Mouse (Mus musculus) neural tube, embryonic 11.5 days (tissue): ENCODE measurements at regions not wholly inside any gene's neighbourhood (a gene's known extent, or its start where the extent isn't known, plus 50 kb on each side); places are given as distances from the start of the nearest gene placed in this dataset.
A peak's percentile ranks its signal among the peaks of the same experiment; 100 is the strongest.

ENCODE experiments used
- ATAC-seq: fragments of 200-750 bp; cut with Nextera tagmentation; 2 replicates; pipeline ENCODE4 v1.8.0; 2017; ENCODE audit warnings: moderate number of reproducible peaks, mild to moderate bottlenecking, moderate TSS enrichment, moderate library complexity; ENCODE audit not compliant: insufficient read depth, low FRiP score, low TSS enrichment
- DNase-seq: peaks from one replicate; pipeline ENCODE4 v3.0.0-alpha.2; 2015; ENCODE audit warnings: low spot score
- H3K27ac ChIP-seq: fragments of 300-500 bp; sonication (generic); 2 replicates; pipeline ENCODE4 v1.5.1; 2014; ENCODE audit warnings: low read depth, mild to moderate bottlenecking, low read length
- H3K27me3 ChIP-seq: fragments of 300-500 bp; sonication (generic); 2 replicates; pipeline ENCODE4 v1.6.1; 2014; ENCODE audit warnings: mild to moderate bottlenecking, low read length, mixed read lengths; ENCODE audit not compliant: control insufficient read depth, insufficient read depth
- H3K36me3 ChIP-seq: fragments of 300-500 bp; sonication (generic); 2 replicates; pipeline ENCODE4 v1.6.1; 2014; ENCODE audit warnings: mild to moderate bottlenecking, low read length, moderate library complexity, mixed read lengths; ENCODE audit not compliant: control insufficient read depth, insufficient read depth
- H3K4me1 ChIP-seq: fragments of 300-500 bp; sonication (generic); 2 replicates; pipeline ENCODE4 v1.6.1; 2014; ENCODE audit warnings: low read length, mixed read lengths; ENCODE audit not compliant: control insufficient read depth, insufficient read depth
- H3K4me2 ChIP-seq: fragments of 300-500 bp; sonication (generic); 2 replicates; pipeline ENCODE4 v1.6.1; 2014; ENCODE audit warnings: low read depth, mild to moderate bottlenecking, moderate library complexity
- H3K4me3 ChIP-seq: fragments of 300-500 bp; sonication (generic); 2 replicates; pipeline ENCODE4 v1.5.1; 2014; ENCODE audit warnings: low read depth, low read length
- H3K9ac ChIP-seq: fragments of 300-500 bp; sonication (generic); 2 replicates; pipeline ENCODE4 v1.6.1; 2014; ENCODE audit warnings: mild to moderate bottlenecking, low read length
- H3K9me3 ChIP-seq: fragments of 300-500 bp; sonication (generic); 2 replicates; pipeline ENCODE4 v1.6.1; 2016; ENCODE audit warnings: low read length; ENCODE audit not compliant: control insufficient read depth
- WGBS: fragments of 180-500 bp; shearing (Covaris S2); extraction: QIAGEN DNeasy Blood & Tissue Kit; methylation state at CpG from one replicate; pipeline ENCODE4 v1.1.7; 2014; 5-methylcytosine and 5-hydroxymethylcytosine counted together

GRCm38 (mm10) chr2:94241301-94242050, 83.7 kb upstream of the Hsd17b12 start:
- ATAC-seq (no peak), DNase-seq (no peak)
- Histone ChIP-seq H3K4me3 (peak overlapping the region; percentile 32), H3K36me3 (no peaks in the 10 kb centered on the region), H3K9me3 (no peaks in the 10 kb centered on the region), H3K27me3 (peaks cover 84% of the 10 kb centered on the region), H3K27ac (no peak overlapping the region), H3K4me1 (peaks cover 7% of the 10 kb centered on the region; the same call in 1 of the 2 replicates), H3K4me2 (peak overlapping the region; percentile 64), H3K9ac (no peak overlapping the region; the same call in 1 of the 2 replicates)
- WGBS: under 1% methylated on average over 49 of the region's 55 CpGs

- H3K9ac ChIP-seq: no peak overlapping the region
- no peak overlapping the region for H3K27ac ChIP-seq
- WGBS: 2% methylated on average over 17 of the region's 17 CpGs
- H3K4me3 ChIP-seq: 0 out of 2 replicates have a peak overlapping the region, but pooled peaks have one; percentile 32
- H3K27me3 ChIP-seq: peaks cover 73% of the 10 kb centered on the region
- H3K36me3 ChIP-seq: no peaks in the 10 kb centered on the region
- H3K9me3 ChIP-seq: no peaks in the 10 kb centered on the region
- no peak overlapping the region; the same call in 1 of the 2 replicates for H3K4me2 ChIP-seq
- DNase-seq: no peak
- H3K4me1 ChIP-seq: peaks cover 7% of the 10 kb centered on the region; the same call in 1 of the 2 replicates
- ATAC-seq: no peak
Observed at GRCm38 (mm10) chr2:94240411-94240810, 82.6 kb upstream of the Hsd17b12 start.

- H3K27ac ChIP-seq: no peak overlapping the region
- no peaks in the 10 kb centered on the region for H3K36me3 ChIP-seq
- no peak overlapping the region for H3K4me2 ChIP-seq
- peaks cover 7% of the 10 kb centered on the region; the same call in 1 of the 2 replicates for H3K4me1 ChIP-seq
- DNase-seq (no peak), ATAC-seq (no peak)
- WGBS: 10% methylated on average over 9 of the region's 9 CpGs
- no peaks in the 10 kb centered on the region for H3K9me3 ChIP-seq
- peaks cover 65% of the 10 kb centered on the region for H3K27me3 ChIP-seq
- H3K4me3 ChIP-seq: no peak overlapping the region
- no peak overlapping the region for H3K9ac ChIP-seq
Observed at GRCm38 (mm10) chr2:94239573-94239972, 81.8 kb upstream of the Hsd17b12 start.

- H3K27me3 ChIP-seq: peaks cover 35% of the 10 kb centered on the region
- ATAC-seq: no peak
- DNase-seq: no peak
- H3K9me3 ChIP-seq: no peaks in the 10 kb centered on the region
- no peaks in the 10 kb centered on the region for H3K36me3 ChIP-seq
- no peak overlapping the region for H3K4me2 ChIP-seq
- no peaks in the 10 kb centered on the region; the same call in 1 of the 2 replicates for H3K4me1 ChIP-seq
- no peak overlapping the region for H3K27ac ChIP-seq
- no peak overlapping the region for H3K4me3 ChIP-seq
- 51% methylated on average over 3 of the region's 3 CpGs for WGBS
- no peak overlapping the region for H3K9ac ChIP-seq
Observed at GRCm38 (mm10) chr2:94236479-94236878, 78.7 kb upstream of the Hsd17b12 start.

- DNase-seq (no peak), ATAC-seq (no peak)
- 87% methylated on average over 7 of the region's 7 CpGs for WGBS
- Histone ChIP-seq H3K4me1 (no peaks in the 10 kb centered on the region), H3K27me3 (peaks cover 6% of the 10 kb centered on the region), H3K27ac (no peak overlapping the region), H3K9ac (no peak overlapping the region), H3K9me3 (no peaks in the 10 kb centered on the region), H3K4me3 (no peak overlapping the region), H3K36me3 (no peaks in the 10 kb centered on the region), H3K4me2 (no peak overlapping the region)
Observed at GRCm38 (mm10) chr2:94233597-94233996, 75.8 kb upstream of the Hsd17b12 start.

GRCm38 (mm10) chr2:94219421-94219820, 61.7 kb upstream of the Hsd17b12 start:
- 70% methylated on average over 5 of the region's 5 CpGs for WGBS
- Histone ChIP-seq H3K36me3 (no peaks in the 10 kb centered on the region), H3K27me3 (no peaks in the 10 kb centered on the region), H3K4me2 (no peak overlapping the region), H3K9ac (no peak overlapping the region), H3K9me3 (no peaks in the 10 kb centered on the region), H3K4me1 (no peaks in the 10 kb centered on the region), H3K4me3 (no peak overlapping the region), H3K27ac (no peak overlapping the region)
- ATAC-seq (no peak), DNase-seq (no peak)

- WGBS: 95% methylated on average over 3 of the region's 3 CpGs
- no peak for DNase-seq
- H3K4me1 ChIP-seq: no peaks in the 10 kb centered on the region
- H3K4me3 ChIP-seq: no peak overlapping the region
- H3K36me3 ChIP-seq: no peaks in the 10 kb centered on the region
- H3K27ac ChIP-seq: no peak overlapping the region
- H3K4me2 ChIP-seq: no peak overlapping the region
- ATAC-seq: no peak
- no peak overlapping the region for H3K9ac ChIP-seq
- no peaks in the 10 kb centered on the region for H3K27me3 ChIP-seq
- no peaks in the 10 kb centered on the region for H3K9me3 ChIP-seq
Observed at GRCm38 (mm10) chr2:94217481-94217880, 59.7 kb upstream of the Hsd17b12 start.

- 83% methylated on average over 3 of the region's 3 CpGs for WGBS
- no peak overlapping the region for H3K9ac ChIP-seq
- no peak overlapping the region for H3K4me2 ChIP-seq
- H3K27ac ChIP-seq: no peak overlapping the region
- ATAC-seq: no peak
- H3K27me3 ChIP-seq: no peaks in the 10 kb centered on the region
- no peaks in the 10 kb centered on the region for H3K4me1 ChIP-seq
- H3K36me3 ChIP-seq: no peaks in the 10 kb centered on the region
- no peaks in the 10 kb centered on the region for H3K9me3 ChIP-seq
- no peak for DNase-seq
- no peak overlapping the region for H3K4me3 ChIP-seq
Observed at GRCm38 (mm10) chr2:94215455-94215854, 57.7 kb upstream of the Hsd17b12 start.
